Mouse (Mus musculus) lung, embryonic 15.5 days (tissue): ENCODE measurements at regions not wholly inside any gene's neighbourhood (a gene's known extent, or its start where the extent isn't known, plus 50 kb on each side); places are given as distances from the start of the nearest gene placed in this dataset.
A peak's percentile ranks its signal among the peaks of the same experiment; 100 is the strongest.
"Not testable (repeated sequence)": the region's sequence is repeated elsewhere in the genome, so short reads cannot be mapped to it uniquely, and the experiment has no call there.

Source experiments
- ATAC-seq: fragments of 200-750 bp; cut with Nextera tagmentation; 2 replicates; pipeline ENCODE4 v1.8.0; 2017; ENCODE audit warnings: moderate number of reproducible peaks, borderline replicate concordance; ENCODE audit not compliant: low FRiP score, low TSS enrichment; ENCODE audit errors: extremely low read depth
- H3K27ac ChIP-seq: fragments of 300-500 bp; sonication (generic); 2 replicates; pipeline ENCODE4 v1.5.1; 2015; ENCODE audit warnings: moderate library complexity, mild to moderate bottlenecking, inconsistent platforms
- H3K27me3 ChIP-seq: fragments of 300-500 bp; sonication (generic); 2 replicates; pipeline ENCODE4 v1.6.1; 2015; ENCODE audit warnings: inconsistent platforms
- H3K36me3 ChIP-seq: fragments of 300-500 bp; sonication (generic); 2 replicates; pipeline ENCODE4 v1.6.1; 2015; ENCODE audit warnings: inconsistent platforms
- H3K4me1 ChIP-seq: fragments of 300-500 bp; sonication (generic); 2 replicates; pipeline ENCODE4 v1.6.1; 2015; ENCODE audit warnings: inconsistent platforms
- H3K4me2 ChIP-seq: fragments of 300-500 bp; sonication (generic); 2 replicates; pipeline ENCODE4 v1.6.1; 2015; ENCODE audit warnings: inconsistent platforms, mild to moderate bottlenecking, moderate library complexity
- H3K4me3 ChIP-seq: fragments of 300-500 bp; sonication (generic); 2 replicates; pipeline ENCODE4 v1.5.1; 2015; ENCODE audit warnings: mild to moderate bottlenecking, inconsistent platforms
- H3K9ac ChIP-seq: fragments of 300-500 bp; sonication (generic); 2 replicates; pipeline ENCODE4 v1.6.1; 2015; ENCODE audit warnings: inconsistent platforms
- H3K9me3 ChIP-seq: fragments of 300-500 bp; sonication (generic); 2 replicates; pipeline ENCODE4 v1.6.1; 2016; ENCODE audit warnings: inconsistent platforms
- WGBS: fragments of 180-500 bp; shearing (Covaris S2); methylation state at CpG from one replicate; pipeline ENCODE4 v1.1.7; 2015; 5-methylcytosine and 5-hydroxymethylcytosine counted together

DNA sequence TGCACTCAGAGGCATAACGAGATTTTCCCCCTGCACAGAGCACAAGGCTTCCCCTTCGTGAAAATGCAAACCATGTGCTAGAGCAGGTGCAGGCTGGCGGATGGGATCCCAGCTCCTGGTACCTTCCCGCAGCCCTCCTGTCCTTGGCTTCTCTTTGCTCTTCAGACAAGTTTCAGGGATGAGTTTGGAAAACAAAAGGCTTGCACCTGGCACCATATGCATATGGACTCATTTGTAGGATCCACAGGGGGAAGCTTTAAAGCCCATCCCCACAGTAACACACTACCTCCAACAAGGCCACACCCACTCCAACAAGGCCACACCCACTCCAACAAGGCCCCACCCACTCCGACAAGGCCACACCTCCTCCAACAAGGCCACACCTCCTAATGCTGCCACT is 663.9 kb upstream of the Gm19410 start:
- Histone ChIP-seq H3K4me2 (no peak overlapping the region), H3K4me1 (0 out of 2 replicates have a peak, but pooled peaks cover 2% of the 10 kb centered on the region), H3K27me3 (no peaks in the 10 kb centered on the region), H3K4me3 (no peak overlapping the region), H3K27ac (no peak overlapping the region), H3K36me3 (no peaks in the 10 kb centered on the region), H3K9me3 (no peaks in the 10 kb centered on the region), H3K9ac (no peak overlapping the region)
- ATAC-seq, result no peak
- WGBS, result 64% methylated on average over 5 of the region's 5 CpGs

GRCm38 (mm10) chr8:35102102-35102501 is 663.5 kb upstream of the Gm19410 start:
- not testable (repeated sequence) for H3K4me2 ChIP-seq, ATAC-seq, H3K4me1 ChIP-seq, H3K27ac ChIP-seq, H3K27me3 ChIP-seq, H3K9me3 ChIP-seq, H3K9ac ChIP-seq, H3K36me3 ChIP-seq, H3K4me3 ChIP-seq
- 52% methylated on average over 3 of the region's 3 CpGs for WGBS

DNA sequence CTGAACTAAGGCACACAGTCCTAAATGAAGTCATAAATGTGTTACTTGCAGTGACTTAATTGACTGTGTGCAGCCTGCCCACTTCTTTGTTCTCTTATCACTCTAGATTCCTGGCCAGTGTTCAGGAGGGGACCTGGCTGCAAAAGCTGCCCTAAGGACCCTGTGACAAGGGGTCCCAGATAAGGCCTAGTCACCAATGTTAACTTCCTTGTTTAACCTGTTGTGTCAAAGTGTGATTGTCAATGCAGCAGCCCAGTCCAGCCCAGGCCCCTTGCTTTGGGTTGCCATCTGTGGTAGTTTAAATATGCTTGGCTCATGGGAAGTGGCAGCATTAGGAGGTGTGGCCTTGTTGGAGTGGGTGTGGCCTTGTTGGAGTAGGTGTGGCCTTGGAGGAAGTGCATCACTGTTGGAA is 661.1 kb upstream of the Gm19410 start:
- not testable (repeated sequence) for ATAC-seq, H3K9me3 ChIP-seq, H3K4me2 ChIP-seq, H3K4me3 ChIP-seq, H3K36me3 ChIP-seq, H3K4me1 ChIP-seq, H3K27me3 ChIP-seq, H3K9ac ChIP-seq, H3K27ac ChIP-seq

DNA sequence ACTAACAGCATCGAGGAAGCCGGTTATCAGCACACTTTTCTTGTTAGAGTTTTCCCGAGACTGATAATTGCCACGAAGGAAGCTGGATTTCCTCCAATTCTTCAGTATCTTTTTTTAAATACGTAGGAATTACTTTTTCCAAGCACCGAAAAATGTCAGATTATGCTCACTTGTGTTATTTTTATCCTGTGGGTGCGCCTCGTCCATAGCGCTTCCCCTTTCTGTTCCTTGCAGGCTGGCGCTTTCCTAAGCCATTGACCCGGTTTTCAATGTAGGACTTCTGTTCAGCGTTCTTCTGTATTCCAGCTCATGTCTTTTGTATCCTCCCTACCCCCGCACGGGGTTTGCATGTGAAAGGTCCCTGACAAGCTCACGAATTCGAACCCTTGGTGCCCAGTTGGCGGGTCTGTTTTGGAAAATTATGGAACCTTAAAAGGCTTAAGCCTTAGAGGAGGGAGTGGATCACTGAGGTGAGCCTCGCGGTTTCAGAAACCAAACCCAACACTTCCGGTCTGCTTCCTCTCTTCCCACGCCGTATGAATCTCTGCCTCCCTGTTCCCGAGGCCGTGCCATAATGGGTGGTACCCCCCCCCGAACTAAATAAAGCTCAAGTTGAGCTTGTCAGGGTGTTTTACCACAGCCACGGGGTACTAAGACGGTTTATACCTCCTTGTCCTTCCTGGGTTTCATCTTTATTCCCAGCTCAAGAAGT is 655.9 kb upstream of the Gm19410 start:
- Histone ChIP-seq H3K27me3 (no peaks in the 10 kb centered on the region), H3K4me3 (no peak overlapping the region), H3K9me3 (no peaks in the 10 kb centered on the region), H3K27ac (no peak overlapping the region), H3K9ac (no peak overlapping the region), H3K36me3 (no peaks in the 10 kb centered on the region), H3K4me2 (no peak overlapping the region), H3K4me1 (peaks cover 17% of the 10 kb centered on the region)
- 75% methylated on average over 27 of the region's 27 CpGs for WGBS
- ATAC-seq, result no peak

GRCm38 (mm10) chr8:35110286-35110685 is 655.3 kb upstream of the Gm19410 start:
- Histone ChIP-seq H3K27me3 (no peaks in the 10 kb centered on the region), H3K4me3 (no peak overlapping the region), H3K9me3 (no peaks in the 10 kb centered on the region), H3K4me1 (peaks cover 17% of the 10 kb centered on the region), H3K9ac (no peak overlapping the region), H3K4me2 (no peak overlapping the region), H3K36me3 (no peaks in the 10 kb centered on the region), H3K27ac (no peak overlapping the region)
- WGBS, result 88% methylated on average over 8 of the region's 8 CpGs
- ATAC-seq, result no peak

GRCm38 (mm10) chr8:35111130-35111529 is 654.5 kb upstream of the Gm19410 start:
- Histone ChIP-seq H3K4me3 (no peak overlapping the region), H3K27me3 (no peaks in the 10 kb centered on the region), H3K9me3 (no peaks in the 10 kb centered on the region), H3K4me2 (no peak overlapping the region), H3K36me3 (no peaks in the 10 kb centered on the region), H3K4me1 (peaks cover 17% of the 10 kb centered on the region), H3K27ac (0 out of 2 replicates have a peak overlapping the region, but pooled peaks have one; percentile 45), H3K9ac (no peak overlapping the region)
- WGBS, result 35% methylated on average over 7 of the region's 7 CpGs
- peak; percentile 60; the same call in 1 of the 2 replicates for ATAC-seq

DNA sequence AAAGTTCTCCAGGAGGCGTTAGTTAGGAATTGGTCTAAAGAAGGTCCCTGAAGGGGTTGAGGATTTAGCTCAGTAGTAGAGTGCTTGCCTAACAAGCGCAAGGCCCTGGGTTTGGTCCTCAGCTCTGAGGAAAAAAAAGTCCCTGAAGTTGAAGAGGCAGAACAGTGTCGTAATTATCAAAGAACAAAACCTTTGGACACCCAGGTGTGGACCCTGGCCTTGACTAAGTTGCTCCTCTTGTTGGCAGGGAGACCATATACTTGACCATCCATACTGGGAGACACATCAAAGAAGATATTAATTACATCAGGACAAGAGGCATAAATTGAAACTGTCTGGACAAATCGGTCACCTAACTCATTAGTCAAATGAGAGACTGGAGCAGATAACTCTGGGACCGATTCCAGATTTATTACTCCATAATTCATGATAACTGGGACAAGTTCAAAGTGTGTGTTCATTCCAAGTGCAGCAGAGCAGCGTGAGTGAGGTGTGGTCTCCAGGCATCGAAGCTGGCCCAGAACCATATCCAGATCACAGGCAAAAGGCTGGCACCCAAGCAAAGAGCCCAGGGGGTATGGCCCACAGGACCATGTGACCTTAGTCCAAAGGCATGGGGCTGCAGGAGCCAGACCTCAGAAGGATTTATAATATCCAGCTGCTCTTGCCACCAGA is 652.9 kb upstream of the Gm19410 start:
- Histone ChIP-seq H3K27ac (no peak overlapping the region), H3K4me2 (no peak overlapping the region), H3K4me3 (no peak overlapping the region), H3K9me3 (no peaks in the 10 kb centered on the region), H3K36me3 (no peaks in the 10 kb centered on the region), H3K27me3 (no peaks in the 10 kb centered on the region), H3K4me1 (peaks cover 19% of the 10 kb centered on the region), H3K9ac (no peak overlapping the region)
- ATAC-seq, result no peak
- WGBS, result 54% methylated on average over 7 of the region's 7 CpGs

DNA sequence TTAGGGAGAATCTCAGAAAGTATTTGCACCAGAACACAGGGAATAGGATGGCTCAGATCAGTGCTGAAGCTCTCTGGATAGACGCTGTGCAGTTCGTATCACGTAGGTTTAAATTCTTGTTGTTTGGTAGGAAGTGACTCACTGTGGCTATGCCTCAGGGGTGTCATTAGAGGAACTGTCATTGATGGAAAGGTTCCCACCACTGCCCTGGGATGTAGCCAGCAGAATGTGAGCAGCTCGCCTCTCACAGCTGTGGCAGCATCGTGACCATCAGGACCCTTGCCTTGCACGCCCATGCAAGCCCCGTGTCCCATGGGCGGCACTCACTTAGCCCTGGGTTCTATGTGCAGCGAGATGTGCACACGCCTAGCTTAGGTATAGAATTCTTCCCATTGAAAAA is 651.6 kb upstream of the Gm19410 start:
- Histone ChIP-seq H3K36me3 (no peaks in the 10 kb centered on the region), H3K9me3 (no peaks in the 10 kb centered on the region), H3K4me1 (peaks cover 21% of the 10 kb centered on the region), H3K27me3 (no peaks in the 10 kb centered on the region), H3K4me3 (no peak overlapping the region), H3K9ac (no peak overlapping the region), H3K4me2 (no peak overlapping the region), H3K27ac (no peak overlapping the region)
- 52% methylated on average over 10 of the region's 10 CpGs for WGBS
- ATAC-seq, result no peak

GRCm38 (mm10) chr8:35120612-35121011 is 645.0 kb upstream of the Gm19410 start:
- ATAC-seq, result no peak; the same call in 1 of the 2 replicates
- H3K4me2 ChIP-seq, result no peak overlapping the region
- H3K27ac ChIP-seq, result no peak overlapping the region
- H3K9ac ChIP-seq, result no peak overlapping the region
- no peaks in the 10 kb centered on the region for H3K27me3 ChIP-seq
- no peak overlapping the region for H3K4me3 ChIP-seq
- H3K9me3 ChIP-seq, result no peaks in the 10 kb centered on the region
- 0 out of 2 replicates have a peak, but pooled peaks cover 13% of the 10 kb centered on the region for H3K4me1 ChIP-seq
- no peaks in the 10 kb centered on the region for H3K36me3 ChIP-seq
- WGBS, result 52% methylated on average over 5 of the region's 5 CpGs

DNA sequence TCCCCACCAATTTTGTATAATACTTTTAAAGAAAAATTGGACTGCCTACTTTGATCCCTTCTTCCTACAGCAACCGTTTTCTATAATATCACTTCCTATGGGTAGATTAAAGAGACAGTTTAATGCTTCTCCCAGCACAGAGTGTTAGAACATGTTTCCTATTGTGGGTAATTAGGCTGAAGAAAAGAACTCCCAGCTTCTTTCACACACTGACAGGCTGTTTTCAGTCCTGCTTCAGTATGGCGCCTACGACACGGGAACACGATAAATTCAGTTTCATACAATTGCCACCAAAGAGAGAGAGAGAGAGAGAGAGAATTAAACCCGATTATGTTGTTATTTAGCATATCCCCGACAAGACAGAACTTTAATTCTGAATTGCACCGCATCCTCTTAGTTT is 644.5 kb upstream of the Gm19410 start:
- WGBS, result 91% methylated on average over 8 of the region's 8 CpGs
- H3K27ac ChIP-seq, result no peak overlapping the region
- ATAC-seq, result no peak
- 0 out of 2 replicates have a peak, but pooled peaks cover 13% of the 10 kb centered on the region for H3K4me1 ChIP-seq
- no peaks in the 10 kb centered on the region for H3K9me3 ChIP-seq
- H3K4me3 ChIP-seq, result no peak overlapping the region
- H3K4me2 ChIP-seq, result no peak overlapping the region
- no peaks in the 10 kb centered on the region for H3K27me3 ChIP-seq
- H3K36me3 ChIP-seq, result no peaks in the 10 kb centered on the region
- H3K9ac ChIP-seq, result no peak overlapping the region

DNA sequence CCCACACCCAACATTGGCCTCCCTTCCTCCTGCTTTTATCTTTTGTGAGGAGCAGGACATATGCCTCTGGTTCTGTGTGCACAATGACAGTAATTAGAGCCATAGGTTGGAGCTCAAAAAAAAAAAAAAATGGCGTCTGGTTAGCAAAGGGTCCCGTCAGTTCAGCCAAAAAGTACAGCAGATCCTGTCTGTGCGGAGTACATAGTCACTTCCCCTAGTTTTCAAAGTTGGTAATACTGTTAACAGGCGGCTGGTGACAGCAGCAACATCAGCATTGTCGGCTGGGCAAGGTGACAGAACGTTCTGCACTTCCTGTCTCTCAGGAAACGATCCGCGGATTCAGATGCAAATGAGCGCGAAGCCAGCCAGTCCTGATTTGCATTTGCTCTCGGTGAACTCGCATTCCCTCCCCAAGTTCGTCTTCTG is 642.4 kb upstream of the Gm19410 start:
- no peaks in the 10 kb centered on the region for H3K27me3 ChIP-seq
- peak overlapping the region; percentile 45 for H3K4me2 ChIP-seq
- no peak overlapping the region for H3K27ac ChIP-seq
- ATAC-seq, result no peak
- no peaks in the 10 kb centered on the region for H3K36me3 ChIP-seq
- H3K9me3 ChIP-seq, result no peaks in the 10 kb centered on the region
- H3K4me3 ChIP-seq, result peak overlapping the region; percentile 10; the same call in 1 of the 2 replicates
- 0 out of 2 replicates have a peak, but pooled peaks cover 10% of the 10 kb centered on the region for H3K4me1 ChIP-seq
- no peak overlapping the region for H3K9ac ChIP-seq
- WGBS, result 6% methylated on average over 14 of the region's 14 CpGs

DNA sequence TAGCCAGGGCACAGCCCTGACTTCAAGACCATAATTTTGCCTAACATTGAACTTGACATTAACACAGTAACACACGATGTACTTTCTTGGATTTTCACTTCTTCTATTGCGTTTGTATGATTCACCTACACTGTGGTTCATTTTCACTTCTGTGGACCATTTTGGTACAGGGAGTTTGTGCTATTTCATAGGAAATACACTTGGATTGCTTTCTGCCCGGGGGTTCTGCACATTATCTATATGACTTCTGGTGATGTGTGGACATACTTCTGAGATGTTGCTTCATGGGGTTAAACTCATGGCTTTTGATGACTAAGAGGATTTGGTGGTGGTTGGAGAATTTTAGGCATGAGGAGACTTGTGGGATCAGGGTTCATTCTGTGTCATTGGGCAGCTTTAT is 640.4 kb upstream of the Gm19410 start:
- Histone ChIP-seq H3K4me3 (no peak overlapping the region), H3K27ac (no peak overlapping the region), H3K27me3 (no peaks in the 10 kb centered on the region), H3K9ac (no peak overlapping the region), H3K4me2 (no peak overlapping the region), H3K36me3 (no peaks in the 10 kb centered on the region), H3K4me1 (peaks cover 11% of the 10 kb centered on the region; the same call in 1 of the 2 replicates), H3K9me3 (no peaks in the 10 kb centered on the region)
- 83% methylated on average over 3 of the region's 3 CpGs for WGBS
- ATAC-seq, result no peak
